Mouse (Mus musculus): ENCODE data around the gene Pcnx3.
"Not testable (repeated sequence)": the region's sequence is repeated elsewhere in the genome, so short reads cannot be mapped to it uniquely, and the experiment has no call there.

The Pcnx3 gene

DNA sequence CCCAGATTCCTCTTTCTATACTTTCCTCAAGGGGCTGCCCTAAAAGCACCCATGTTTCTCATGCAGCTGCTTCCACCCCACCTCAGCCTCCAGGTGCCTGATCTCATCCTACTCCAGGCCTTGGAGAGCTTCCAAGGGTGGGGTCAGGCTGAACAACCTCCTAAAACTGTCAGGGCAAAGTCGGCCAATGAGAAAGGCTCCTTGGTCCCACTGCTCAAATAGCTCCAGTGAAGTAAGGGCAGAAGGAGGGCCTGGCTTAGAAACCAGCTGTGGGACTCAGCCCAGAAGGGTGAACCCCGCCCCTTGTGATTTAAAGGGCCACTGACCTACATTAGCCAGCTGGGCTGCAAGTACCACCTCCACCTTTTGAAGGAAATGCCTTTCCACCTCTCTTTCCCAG is 25.0 kb upstream of the Pcnx3 start:
- intact Hi-C loops (cut with DNase I) = no loop called here

DNA sequence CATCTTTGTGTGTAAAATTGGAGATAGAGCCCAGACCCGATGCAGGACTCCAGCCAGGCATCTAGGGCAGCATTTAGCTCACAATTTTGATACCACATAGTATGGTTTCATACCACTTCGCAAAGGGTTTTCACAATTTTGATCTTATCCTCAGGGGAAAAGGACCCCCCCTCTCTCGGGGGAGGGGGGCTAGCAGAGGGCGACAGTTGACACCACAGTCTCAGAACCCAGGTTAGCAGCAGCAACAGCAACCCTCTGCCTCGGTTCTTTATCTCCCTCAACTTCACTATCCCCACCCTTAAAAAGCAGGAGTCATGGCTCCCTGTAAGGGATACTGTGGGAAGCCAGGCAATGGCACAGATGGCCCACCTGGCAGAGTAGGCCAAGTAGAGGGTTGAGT is 24.5 kb upstream of the Pcnx3 start:
- intact Hi-C loops (cut with DNase I) = no loop called here

DNA sequence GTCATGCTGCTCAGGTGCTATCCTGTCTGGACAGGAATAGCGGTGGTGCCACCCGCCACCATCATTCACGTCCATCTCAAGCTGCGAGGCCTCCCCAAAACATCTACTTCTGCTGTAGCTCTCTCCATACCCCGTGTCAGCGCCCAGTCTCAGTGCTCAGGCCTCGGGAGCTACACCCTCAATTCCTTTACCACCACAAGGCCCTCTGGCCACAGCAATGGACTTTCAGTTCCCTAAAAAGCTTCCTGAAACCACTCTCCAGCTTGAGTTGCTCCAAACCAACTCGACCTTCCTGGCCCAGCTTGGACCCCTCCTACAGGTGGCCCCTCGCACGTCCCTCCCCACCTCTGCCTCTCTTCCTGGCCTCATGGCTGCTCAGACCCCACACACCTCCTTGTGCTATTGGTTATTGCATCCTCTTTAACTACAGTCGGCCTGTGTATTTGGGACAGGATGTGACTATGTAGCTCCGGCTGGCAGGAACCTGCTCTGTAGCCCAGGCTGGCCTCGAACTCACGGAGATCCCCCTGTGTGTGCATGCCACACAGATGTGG is 23.3 kb upstream of the Pcnx3 start:
- intact Hi-C loops (cut with DNase I) = loop anchor here (2.0 kb wide), 1 partner anchor 69 kb away; no protein-coding TSS in a partner anchor

DNA sequence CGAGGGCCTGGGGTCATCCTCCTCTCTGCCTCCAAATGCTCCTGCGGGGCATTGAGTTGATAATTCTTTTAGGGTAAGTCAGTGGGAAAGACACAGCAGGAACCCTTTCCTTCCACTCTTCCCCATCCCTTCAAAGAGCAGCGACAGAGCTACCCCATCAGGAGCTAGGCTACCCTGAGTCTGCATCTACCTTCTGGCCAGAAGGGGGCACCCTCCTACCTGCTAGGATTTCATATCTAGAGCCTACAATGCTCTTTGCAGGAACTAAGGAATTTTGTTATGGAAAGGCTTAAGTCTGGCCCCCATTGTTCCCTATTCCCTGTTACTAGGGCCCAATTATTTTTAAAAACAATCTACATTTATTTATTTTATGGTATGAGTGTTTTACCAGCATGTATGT is 22.5 kb upstream of the Pcnx3 start:
- intact Hi-C loops (cut with DNase I) = loop anchor here (2.0 kb wide), 1 partner anchor 70 kb away; no protein-coding TSS in a partner anchor

DNA sequence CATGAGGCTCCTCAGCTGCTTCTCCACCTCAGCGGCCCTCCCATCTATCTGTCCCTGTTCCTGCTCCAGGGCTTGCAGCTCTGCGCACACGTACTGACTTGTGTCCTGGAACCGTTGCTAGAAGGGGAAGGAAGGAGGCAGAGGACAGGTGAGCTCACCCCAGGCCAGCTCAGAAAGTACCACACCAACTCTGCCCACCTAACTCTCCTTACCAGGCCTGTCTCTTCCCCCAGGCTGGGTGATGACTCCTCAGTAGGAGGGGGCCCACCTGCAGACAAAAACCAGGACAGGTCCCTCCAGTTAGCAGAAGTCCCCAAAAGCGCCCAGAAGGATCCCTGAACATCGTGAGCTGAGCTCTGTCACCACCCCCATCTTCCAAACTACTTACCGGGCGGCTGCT is 21.9 kb upstream of the Pcnx3 start:
- intact Hi-C loops (cut with DNase I) = loop anchor here (2.0 kb wide), 1 partner anchor 70 kb away; no protein-coding TSS in a partner anchor

DNA sequence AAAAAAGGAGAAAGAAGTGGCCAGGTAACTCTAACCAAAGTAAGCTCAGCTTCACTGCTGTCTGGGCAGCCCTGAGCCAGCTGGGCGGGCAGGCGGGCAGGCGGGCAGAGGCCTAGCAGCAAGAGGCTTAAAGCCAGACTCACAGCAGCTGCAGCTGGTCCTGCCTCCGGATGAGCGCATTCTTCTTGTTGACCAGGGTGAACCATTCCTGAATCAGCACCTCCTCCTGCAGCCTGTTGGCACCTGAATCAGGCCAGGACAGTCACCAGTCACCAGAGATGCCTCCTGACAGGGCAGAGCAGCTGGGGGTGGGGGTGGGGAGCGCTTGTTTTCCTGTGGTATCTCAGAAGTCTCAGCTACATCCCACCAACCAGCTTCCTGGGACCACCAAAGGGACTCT is 21.4 kb upstream of the Pcnx3 start:
- intact Hi-C loops (cut with DNase I) = loop anchor here (2.0 kb wide), 1 partner anchor 71 kb away; no protein-coding TSS in a partner anchor

DNA sequence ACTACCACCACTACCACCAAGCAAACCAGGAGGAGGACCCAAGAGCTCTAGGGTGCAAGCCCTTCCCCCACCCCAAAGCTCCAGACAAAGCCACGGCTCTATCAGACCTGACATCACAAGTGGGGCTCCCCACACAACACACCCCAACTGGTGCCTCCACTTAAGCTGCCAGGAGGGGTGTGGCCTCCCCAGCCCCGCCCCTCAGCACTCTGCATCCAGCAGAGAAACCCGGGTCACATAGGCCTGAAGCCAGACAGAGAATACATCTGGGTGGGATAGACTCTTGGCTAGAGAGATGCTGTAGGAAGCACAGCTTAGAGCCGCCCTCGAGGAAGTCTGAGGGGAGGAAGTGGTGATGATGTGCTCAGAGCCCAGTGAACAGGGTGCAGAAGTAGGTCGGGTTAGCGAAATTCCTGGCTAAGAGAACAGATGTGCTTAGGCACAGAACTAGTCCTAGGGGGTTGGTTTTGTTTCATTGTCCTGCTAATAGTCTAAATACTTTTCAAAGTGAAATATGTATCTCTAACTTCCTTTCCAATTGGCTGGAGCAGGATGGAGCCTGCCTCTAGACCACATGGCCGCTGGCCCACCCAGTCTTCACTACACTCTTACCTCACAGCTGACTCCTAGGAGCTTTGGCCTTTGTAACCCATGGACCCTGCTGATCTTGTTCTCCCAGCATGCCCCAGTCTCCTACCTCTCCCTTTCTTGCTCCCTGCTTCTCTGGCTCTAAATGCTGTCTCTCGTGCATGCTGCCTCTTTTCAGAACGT is 16.3 kb upstream of the Pcnx3 start:
- intact Hi-C loops (cut with DNase I) = no loop called here

DNA sequence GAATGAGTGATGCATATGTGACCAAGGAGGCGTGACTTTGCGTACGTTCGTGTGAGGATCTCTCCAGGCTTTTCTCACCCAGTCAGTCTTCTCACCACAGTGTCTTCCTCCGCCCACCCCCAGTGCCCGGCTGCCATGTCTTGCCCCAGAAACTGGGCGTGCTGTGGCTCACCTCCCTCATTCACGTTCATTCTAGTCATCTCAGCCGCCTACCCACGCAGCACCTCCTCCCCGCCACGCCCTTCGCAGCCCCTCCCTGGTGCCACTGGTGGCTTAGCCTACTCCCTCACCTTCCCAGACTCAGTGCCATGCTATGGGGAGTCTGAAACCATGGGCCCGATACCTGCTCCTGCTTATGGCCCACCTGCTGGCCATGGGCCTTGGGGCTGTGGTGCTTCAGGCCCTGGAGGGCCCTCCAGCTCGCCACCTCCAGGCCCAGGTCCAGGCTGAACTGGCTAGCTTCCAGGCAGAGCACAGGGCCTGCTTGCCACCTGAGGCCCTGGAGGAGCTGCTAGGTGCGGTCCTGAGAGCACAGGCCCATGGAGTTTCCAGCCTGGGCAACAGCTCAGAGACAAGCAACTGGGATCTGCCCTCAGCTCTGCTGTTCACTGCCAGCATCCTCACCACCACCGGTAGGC is 15.6 kb upstream of the Pcnx3 start, which contains the start of gene Kcnk7:
TSS of gene Kcnk7 (plus strand) at position 205 of the 638 bp plus-strand sequence.
- intact Hi-C loops (cut with DNase I) = no loop called here

DNA sequence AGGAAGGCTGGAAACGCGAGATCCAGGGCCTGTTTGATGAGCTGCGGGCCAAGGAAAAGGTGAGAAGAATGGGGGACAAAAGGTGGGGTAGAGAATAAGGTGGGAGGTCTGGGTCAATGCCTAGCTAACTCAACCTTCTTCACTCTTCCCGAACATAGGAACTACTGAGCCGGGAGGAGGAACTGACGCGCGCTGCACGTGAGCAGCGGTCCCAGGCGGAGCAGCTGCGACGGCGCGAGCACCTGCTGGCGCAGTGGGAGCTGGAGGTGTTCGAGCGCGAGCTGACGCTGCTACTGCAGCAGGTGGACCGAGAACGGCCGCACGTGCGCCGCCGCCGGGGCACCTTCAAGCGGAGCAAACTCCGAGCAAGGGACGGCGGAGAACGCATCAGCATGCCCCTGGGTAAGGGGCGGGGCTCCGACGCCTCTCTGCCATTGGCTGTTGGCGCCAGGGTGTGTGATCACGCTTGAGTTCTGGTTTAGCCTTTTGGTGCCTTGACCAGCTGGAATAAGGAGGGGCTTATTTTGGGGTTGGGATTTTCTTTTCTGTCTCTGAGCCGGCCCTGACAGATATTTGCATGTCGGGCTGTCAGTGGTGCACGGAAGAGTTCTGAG is 7.2 kb upstream of the Pcnx3 start:
- intact Hi-C loops (cut with DNase I) = no loop called here

DNA sequence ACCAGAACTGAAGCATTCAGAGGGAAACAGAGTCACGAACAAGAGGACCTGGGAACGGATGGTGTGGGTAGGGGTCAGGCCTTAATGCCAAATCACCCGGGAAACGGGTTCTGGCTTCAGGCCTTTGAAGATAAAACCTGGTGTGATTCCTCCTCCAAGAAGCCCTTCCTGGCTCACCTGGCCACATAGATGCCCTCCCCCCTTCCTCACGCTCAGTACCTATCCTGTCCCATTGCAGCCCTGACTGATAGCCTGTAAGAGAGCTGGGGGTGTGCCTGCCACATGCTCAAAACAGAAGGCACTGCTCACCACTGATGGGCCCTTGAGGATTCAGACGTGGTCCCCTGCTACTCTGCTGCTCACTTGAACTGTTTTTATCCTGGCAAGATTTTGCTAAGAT is 5.1 kb upstream of the Pcnx3 start:
- intact Hi-C loops (cut with DNase I) = no loop called here

DNA sequence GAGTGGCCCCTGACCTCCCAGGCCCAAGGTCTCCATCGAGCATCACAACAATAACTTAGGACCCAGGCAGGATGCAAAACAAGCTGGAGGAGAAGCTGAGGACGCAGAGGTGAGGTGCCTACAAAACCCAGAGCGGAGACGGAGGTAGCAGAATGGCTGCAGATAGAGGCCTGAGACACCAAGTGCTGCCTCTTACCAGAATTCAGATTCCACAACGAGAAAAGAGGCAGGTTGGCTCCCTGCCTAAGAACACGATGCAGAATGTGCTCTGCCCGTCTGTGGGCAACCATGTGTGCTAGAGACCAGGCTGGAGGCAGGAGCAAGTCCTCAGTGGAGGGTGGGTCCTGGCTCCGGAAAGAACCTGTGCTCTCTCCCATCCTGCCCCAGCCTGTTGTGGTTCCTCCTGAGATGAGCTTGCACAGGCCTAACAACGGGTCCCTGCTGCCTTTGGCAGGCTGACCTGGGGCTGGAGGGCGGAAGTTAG is 4.2 kb upstream of the Pcnx3 start:
- intact Hi-C loops (cut with DNase I) = no loop called here

DNA sequence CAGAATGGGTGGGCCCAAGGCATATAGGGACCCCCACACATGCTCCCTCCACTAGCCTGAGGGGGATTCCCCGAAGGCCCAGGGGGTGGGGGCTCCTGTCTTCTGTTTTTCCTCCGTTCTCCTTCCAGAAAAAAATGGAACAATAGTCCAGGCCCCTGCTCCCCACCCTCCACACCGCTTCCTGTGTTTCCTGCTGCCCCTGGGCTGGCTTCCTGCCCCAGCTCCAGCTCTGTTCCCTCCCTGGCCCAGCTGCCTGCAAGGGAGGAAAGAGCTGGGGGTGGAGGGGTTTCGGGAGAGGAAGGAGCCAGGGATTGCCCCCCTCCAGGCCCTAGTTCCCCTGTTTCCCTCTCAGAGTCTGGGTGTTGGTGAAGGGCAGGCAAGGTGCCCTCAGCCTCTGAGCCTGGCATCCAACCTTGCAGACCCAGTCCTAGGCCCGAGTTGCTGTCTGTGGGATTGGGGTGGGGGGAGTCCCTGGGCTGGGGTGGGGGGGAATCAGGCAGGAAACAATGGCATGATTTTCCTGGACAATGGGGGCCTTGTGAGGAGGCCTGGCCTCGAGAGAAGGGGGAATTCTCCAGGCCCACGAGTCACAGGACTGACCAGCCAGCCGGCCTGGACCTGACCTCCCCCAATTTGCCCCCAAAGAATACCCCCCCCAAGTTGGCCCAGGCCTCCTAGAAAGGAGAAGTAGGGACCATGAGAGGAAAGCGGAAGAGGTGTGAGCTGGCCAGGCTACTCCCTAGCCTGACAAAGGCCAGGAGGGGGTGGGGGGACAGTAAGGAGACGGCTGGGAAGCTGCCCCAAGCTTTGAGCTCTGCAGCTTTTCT is 3.6 kb upstream of the Pcnx3 start:
- intact Hi-C loops (cut with DNase I) = no loop called here

DNA sequence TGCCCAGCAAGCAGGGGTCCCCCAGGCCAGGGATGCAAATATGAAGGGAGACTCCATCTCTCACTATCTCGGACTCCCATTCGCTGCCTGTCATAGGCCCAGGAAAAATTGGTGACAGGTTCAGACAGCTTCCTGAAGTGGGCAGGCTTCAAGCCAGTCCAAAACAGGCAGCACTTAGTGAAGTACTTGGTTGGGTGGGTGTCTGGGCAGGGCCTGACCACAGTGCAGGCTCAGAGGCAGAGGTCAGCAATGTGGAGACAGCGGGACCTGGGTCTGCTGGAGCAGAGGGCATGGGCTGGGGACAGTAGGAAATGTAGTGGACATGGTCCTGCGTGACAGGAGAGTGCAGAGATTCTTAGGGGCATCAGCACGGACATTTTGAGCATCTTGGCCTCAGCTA is 2.9 kb upstream of the Pcnx3 start:
- intact Hi-C loops (cut with DNase I) = no loop called here

DNA sequence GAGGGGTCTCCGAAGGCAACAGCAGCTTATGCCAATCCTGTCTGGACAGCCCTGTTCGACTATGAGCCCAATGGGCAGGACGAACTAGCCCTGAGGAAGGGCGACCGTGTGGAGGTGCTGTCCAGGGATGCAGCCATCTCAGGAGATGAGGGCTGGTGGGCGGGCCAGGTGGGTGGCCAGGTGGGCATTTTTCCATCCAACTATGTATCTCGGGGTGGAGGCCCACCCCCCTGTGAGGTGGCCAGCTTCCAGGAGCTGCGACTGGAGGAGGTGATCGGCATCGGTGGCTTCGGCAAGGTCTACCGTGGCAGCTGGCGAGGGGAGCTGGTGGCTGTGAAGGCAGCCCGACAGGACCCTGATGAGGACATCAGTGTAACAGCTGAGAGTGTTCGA is 1.6 kb upstream of the Pcnx3 start:
- intact Hi-C loops (cut with DNase I) = no loop called here

DNA sequence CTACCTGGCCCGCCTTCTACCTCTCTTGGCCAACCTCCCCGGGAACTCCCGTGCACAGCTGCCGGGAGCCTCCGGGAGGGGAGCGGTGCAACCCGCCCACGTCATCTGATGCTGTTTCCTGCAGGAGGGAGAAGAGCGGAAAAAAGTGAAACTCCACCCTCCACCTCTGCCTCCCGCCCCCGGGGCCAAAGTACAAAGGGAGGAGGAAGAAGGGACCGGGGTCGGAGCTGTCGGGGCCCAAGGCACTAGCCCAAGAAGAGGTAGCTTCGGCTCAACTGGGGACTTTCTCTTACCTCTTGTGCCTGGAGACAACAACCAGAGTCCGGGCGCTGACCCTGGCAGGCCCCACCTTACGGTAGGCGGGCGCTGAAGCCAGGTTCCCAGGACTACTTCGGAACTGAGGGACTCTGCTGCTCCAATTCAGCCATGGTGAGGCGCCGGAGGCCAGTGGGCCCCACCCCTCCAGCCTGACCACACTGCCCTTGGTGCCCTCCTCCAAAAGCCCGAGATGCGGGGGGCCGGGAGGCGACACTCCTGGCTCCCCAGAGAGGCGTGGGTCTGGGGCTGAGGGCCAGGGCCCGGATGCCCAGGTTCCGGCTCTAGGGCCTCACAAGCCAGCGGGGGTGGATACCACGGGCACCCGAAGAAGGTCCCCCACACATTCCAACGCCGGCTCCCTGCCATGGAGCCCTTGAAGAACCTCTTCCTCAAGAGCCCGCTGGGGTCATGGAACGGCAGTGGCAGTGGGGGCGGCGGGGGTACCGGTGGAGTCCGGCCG is 1.0 kb upstream of the Pcnx3 start:
- intact Hi-C loops (cut with DNase I) = no loop called here

DNA sequence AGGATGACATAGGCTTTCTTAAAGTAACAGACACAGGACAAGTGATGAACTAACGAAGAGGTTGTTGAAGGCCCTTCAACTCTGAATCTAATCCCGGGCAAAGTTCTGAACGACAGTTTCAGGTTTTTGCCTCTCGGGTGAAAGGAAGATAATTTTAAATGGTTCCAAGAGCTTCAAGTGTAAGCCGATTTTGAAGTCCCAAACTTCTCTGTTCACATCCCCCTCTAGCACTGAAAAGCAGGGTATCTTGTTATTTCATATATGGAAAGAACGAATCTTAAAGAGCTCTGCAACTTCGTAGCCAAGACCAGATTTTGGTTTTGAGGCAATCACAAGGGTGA is 350 bp upstream of the Pcnx3 start:
- intact Hi-C loops (cut with DNase I) = no loop called here

DNA sequence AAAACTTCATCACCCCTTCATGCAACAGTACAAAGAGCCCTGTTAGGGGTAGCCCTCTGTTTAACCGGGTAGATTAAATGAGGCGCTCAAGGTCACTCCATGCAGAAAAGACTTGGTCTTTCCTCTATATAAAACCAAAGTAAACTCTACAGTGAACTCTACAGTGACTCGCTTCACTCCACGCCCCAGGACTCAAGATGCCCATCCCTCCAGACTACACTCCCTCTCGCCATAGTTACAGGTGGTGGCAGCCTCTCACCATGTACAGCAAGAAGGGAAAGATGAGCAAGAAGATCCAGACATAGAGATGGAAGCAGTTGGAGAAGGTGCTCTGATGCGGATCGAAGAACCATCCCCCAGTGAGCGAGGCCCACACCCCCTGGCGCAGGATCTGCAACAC is 970 bp downstream of the Pcnx3 start:
- intact Hi-C loops (cut with DNase I) = no loop called here

DNA sequence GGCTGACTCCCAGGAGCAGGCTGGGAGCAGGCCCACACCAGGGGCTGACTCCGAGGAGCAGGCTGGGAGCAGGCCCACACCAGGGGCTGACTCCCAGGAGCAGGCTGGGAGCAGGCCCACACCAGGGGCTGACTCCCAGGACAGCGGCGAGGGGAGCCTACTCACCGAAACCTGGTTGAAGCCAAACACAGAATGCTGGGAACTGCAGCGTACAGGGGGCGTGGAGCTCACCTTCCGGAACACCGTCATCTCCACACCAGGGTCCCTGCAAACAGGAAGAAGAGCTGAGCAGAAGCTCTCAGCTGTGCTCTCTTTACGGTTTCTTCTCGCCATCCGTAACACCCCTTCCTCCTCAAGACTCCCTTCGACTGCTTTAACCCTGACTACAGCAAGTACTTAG is 1.8 kb downstream of the Pcnx3 start:
- intact Hi-C loops (cut with DNase I) = not testable (repeated sequence)

DNA sequence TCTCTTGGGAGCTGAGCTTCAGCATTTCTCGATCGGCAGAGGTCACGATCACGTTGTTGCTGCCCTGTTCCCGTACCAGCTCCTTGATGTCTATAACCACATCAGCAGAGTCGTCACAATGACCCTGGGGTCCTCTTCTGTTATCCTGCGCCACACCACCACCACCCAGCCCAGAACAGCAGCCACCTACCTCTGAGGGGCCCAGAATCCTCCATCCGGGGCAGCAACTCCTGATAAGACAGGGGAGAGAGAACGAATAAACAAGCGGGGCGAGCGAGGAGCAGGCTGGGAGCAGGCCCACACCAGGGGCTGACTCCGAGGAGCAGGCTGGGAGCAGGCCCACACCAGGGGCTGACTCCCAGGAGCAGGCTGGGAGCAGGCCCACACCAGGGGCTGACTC is 2.3 kb downstream of the Pcnx3 start:
- intact Hi-C loops (cut with DNase I) = no loop called here

DNA sequence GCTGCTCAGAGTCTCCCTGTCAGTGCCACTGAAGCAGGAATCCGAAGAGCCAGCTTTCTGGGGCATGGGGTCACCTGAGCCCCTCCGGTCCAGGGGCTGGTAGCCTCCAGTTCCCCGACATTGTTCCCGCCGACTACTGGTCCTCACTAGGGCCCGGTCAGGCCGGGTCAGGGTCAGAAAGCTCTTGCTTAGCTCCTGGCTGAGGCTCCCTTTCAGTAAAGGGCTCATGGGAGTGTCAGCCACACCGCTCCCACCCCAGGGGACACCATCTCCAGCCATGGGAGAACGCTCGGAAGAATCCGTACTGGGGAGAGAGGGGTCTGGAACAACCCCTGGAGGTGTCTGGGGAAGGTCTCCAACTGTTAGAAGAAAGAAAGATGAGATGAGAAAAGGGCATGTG is 2.8 kb downstream of the Pcnx3 start:
- intact Hi-C loops (cut with DNase I) = no loop called here

Data from adrenal gland (tissue).